Mouse (Mus musculus) bone marrow macrophage, adult 2 months (primary cell): ENCODE results near the gene 0610012G03Rik.

Experiments
- CTCF ChIP-seq: IDR thresholded peaks from 2 replicates; pipeline ENCODE4 v1.5.1; 2012; ENCODE audit warnings: low read depth, mild to moderate bottlenecking, low read length, moderate library complexity
- POLR2A ChIP-seq: IDR thresholded peaks from 2 replicates; pipeline ENCODE4 v1.6.1; 2012; ENCODE audit warnings: mild to moderate bottlenecking, low read depth, low read length, borderline replicate concordance

GRCm38 (mm10) chr16:31936568-31936967, 11.7 kb downstream of the 0610012G03Rik start:
- TF ChIP-seq POLR2A = no peak
- no peak for TF ChIP-seq CTCF
